Mouse (Mus musculus): ENCODE results near the gene Arf3. TPM values are rescaled to one million over a fixed set of nuclear protein-coding genes. Genes with fewer than 3 reads are reported as not detected.

The Arf3 gene
- polyA plus RNA-seq, 1 experiment from 2014 or later, result 41.2 TPM

DNA sequence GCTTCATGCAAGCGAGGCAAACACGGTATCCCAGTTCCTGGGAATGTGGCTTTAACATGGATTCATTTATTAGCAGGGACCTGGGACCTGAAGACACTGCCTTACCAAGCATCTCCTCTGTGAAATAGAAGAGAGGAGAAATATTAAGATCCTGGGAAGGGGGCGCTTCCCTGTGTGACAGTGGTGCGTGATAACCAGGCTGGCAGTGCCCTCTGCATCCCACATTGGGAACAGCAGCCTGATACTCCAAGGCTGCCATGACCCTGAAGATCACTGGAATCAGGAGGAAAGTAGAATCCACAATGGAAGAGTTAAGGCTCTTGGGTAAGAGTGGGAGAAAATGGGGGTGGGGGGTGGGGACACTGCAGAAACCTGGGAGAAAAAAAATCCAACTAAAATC, 24.9 kb upstream of the Arf3 start:
- peaks cover 36% of the 10 kb centered on the region for H3K4me1 ChIP-seq

DNA sequence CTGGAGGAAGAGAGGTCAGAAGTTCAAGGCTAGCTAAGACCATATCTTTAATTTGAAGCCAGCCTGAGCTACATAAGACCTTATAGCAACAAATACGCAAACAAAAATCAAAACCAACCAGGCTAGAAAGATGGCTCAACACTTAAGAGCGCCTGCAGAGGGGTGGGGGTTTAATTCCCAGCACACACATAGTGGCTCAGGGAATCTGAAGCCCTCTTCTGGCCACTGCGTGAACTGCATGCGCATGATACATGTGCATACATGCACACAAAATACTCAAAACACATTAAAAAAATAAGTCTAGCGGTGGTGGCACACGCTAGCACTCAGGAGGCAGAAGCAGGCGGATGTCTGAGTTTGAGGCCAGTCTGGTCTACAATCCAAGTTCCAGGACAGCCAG, 22.7 kb upstream of the Arf3 start:
- H3K36me3 ChIP-seq, result no peaks in the 10 kb centered on the region
- 39% methylated on average over 7 of the region's 7 CpGs for WGBS
- H3K4me1 ChIP-seq, result peaks cover 17% of the 10 kb centered on the region
- no peaks in the 10 kb centered on the region for H3K9me3 ChIP-seq (replicated peaks)
- H3K4me3 ChIP-seq, result no peak overlapping the region
- no peak overlapping the region for H3K27ac ChIP-seq (replicated peaks)
- DNase-seq (ENCODE audit: low spot score), result peak; percentile 42
- H3K27me3 ChIP-seq (ENCODE audit: low read depth, poor library complexity, severe bottlenecking), result peaks cover 95% of the 10 kb centered on the region

More for the DNA sequence above, 24.9 kb upstream of the Arf3 start:
- H3K27ac ChIP-seq (replicated peaks), result no peak overlapping the region
- H3K36me3 ChIP-seq, result no peaks in the 10 kb centered on the region
- no peaks in the 10 kb centered on the region for H3K9me3 ChIP-seq (replicated peaks)
- WGBS, result 47% methylated on average over 4 of the region's 4 CpGs
- H3K4me3 ChIP-seq, result no peak overlapping the region
- peak; percentile 24 for DNase-seq (ENCODE audit: low spot score)
- H3K27me3 ChIP-seq (ENCODE audit: low read depth, poor library complexity, severe bottlenecking), result peaks cover 95% of the 10 kb centered on the region

DNA sequence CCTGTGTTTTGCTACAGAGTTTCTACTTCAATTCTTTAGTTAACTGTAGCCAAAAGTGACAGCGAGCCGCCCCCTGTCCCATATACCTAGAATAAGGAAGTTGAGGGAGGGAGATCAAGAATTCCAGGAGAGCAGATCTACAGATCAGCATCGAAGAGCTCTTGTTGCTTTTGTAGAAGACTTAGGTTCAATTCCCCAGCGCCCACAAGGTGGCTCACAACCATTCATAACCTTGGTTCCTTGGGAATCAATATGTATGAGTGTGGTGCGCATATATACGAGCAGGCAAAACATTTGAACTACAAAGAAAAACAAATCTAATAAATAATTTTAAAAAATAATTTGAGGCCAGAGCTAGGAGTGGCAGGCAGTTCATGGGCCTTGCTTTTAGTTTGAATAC, 18.2 kb upstream of the Arf3 start:
- DNase-seq (ENCODE audit: low spot score), result no peak
- Histone ChIP-seq H3K9me3 (replicated peaks) (no peaks in the 10 kb centered on the region), H3K4me1 (peaks cover 39% of the 10 kb centered on the region), H3K27ac (replicated peaks) (no peak overlapping the region), H3K4me3 (no peak overlapping the region), H3K27me3 (ENCODE audit: low read depth, poor library complexity, severe bottlenecking) (peaks cover 95% of the 10 kb centered on the region), H3K36me3 (no peaks in the 10 kb centered on the region)
- 32% methylated on average over 6 of the region's 6 CpGs for WGBS

GRCm38 (mm10) chr15:98780573-98780972, 17.6 kb upstream of the Arf3 start:
- peak; percentile 36 for DNase-seq (ENCODE audit: low spot score)

GRCm38 (mm10) chr15:98780075-98780474, 17.1 kb upstream of the Arf3 start:
- H3K9me3 ChIP-seq (replicated peaks), result no peaks in the 10 kb centered on the region
- DNase-seq (ENCODE audit: low spot score), result no peak
- WGBS, result 3% methylated on average over 8 of the region's 8 CpGs
- H3K27me3 ChIP-seq (ENCODE audit: low read depth, poor library complexity, severe bottlenecking), result peaks cover 96% of the 10 kb centered on the region
- H3K36me3 ChIP-seq, result no peaks in the 10 kb centered on the region
- H3K4me1 ChIP-seq, result peaks cover 48% of the 10 kb centered on the region
- no peak overlapping the region for H3K4me3 ChIP-seq
- H3K27ac ChIP-seq (replicated peaks), result no peak overlapping the region

More at GRCm38 (mm10) chr15:98780573-98780972, 17.6 kb upstream of the Arf3 start:
- 3% methylated on average over 13 of the region's 13 CpGs for WGBS
- Histone ChIP-seq H3K4me1 (peaks cover 45% of the 10 kb centered on the region), H3K27me3 (ENCODE audit: low read depth, poor library complexity, severe bottlenecking) (peaks cover 96% of the 10 kb centered on the region), H3K4me3 (no peak overlapping the region), H3K36me3 (no peaks in the 10 kb centered on the region), H3K9me3 (replicated peaks) (no peaks in the 10 kb centered on the region), H3K27ac (replicated peaks) (no peak overlapping the region)

DNA sequence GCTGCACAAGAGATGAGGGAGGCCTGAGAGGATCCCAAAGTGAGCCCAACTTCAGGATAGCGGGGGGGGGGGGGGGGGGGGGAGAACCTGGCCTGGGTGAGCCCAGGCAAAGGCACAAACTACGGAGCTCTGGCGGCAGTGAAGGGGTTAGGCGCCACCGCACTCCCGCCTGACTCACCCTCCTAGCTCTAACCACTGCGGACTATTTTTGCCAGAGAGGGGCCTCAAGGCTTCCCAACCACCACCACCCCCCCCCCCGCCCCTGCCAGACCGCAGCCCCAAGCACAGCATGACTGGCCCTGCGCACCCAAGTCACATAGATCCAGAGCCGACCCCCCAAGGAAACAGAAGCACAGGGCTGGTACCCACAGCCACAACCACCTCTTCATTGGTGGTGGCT, 15.8 kb upstream of the Arf3 start:
- 3% methylated on average over 10 of the region's 11 CpGs for WGBS
- peak; percentile 21 for DNase-seq (ENCODE audit: low spot score)
- peaks cover 51% of the 10 kb centered on the region for H3K4me1 ChIP-seq
- H3K27ac ChIP-seq (replicated peaks), result no peak overlapping the region
- 0 out of 2 replicates have a peak overlapping the region, but pooled peaks have one; percentile 7 for H3K4me3 ChIP-seq
- H3K27me3 ChIP-seq (ENCODE audit: low read depth, poor library complexity, severe bottlenecking), result peaks cover 96% of the 10 kb centered on the region
- H3K36me3 ChIP-seq, result no peaks in the 10 kb centered on the region
- H3K9me3 ChIP-seq (replicated peaks), result no peaks in the 10 kb centered on the region

DNA sequence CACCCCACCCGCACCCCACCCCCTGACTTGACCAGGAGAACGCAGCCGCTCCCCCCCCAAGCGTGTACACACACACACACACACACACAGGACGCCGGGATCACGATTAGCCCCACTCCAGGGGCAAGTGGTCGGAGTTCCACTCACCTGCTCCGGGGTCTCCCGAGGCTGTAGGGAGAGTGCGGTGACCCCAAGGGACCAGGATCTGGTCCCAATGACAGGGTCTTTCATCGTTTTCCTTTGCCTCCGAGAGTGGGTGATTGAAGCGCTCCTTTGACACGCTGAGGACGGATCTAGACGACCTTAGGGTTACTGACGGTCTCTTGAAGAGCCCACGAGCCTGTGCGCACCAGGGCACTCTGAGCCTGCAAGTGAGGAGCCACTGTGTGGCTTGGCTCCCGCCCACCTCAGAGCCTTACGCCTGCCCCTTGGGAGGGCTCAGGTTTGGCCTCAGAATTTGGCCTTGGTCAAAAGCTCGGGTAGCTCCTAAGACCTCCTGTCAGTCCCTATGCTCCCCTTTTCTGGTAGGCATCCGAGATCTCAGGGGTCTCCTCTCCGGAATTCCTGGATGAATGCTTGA, 15.3 kb upstream of the Arf3 start:
- Histone ChIP-seq H3K36me3 (no peaks in the 10 kb centered on the region), H3K27ac (replicated peaks) (no peak overlapping the region), H3K27me3 (ENCODE audit: low read depth, poor library complexity, severe bottlenecking) (peaks cover 100% of the 10 kb centered on the region), H3K4me3 (peak overlapping the region; percentile 44), H3K9me3 (replicated peaks) (no peaks in the 10 kb centered on the region), H3K4me1 (peaks cover 51% of the 10 kb centered on the region)
- 1% methylated on average over 25 of the region's 25 CpGs for WGBS
- DNase-seq (ENCODE audit: low spot score), result peak; percentile 38

- no peaks in the 10 kb centered on the region for H3K36me3 ChIP-seq
- peaks cover 100% of the 10 kb centered on the region for H3K27me3 ChIP-seq (ENCODE audit: low read depth, poor library complexity, severe bottlenecking)
- WGBS, result under 1% methylated on average over 29 of the region's 33 CpGs
- no peaks in the 10 kb centered on the region for H3K9me3 ChIP-seq (replicated peaks)
- H3K4me1 ChIP-seq, result peaks cover 54% of the 10 kb centered on the region
- H3K4me3 ChIP-seq, result peak within 1 kb of the TSS; percentile 44
- peak; percentile 52 for DNase-seq (ENCODE audit: low spot score)
- H3K27ac ChIP-seq (replicated peaks), result no peak within 1 kb of the TSS
Measured at GRCm38 (mm10) chr15:98777762-98778161, 14.7 kb upstream of the Arf3 start, which contains the start of gene Wnt10b. TSS of gene Wnt10b (minus strand) at chr15:98778150.

DNA sequence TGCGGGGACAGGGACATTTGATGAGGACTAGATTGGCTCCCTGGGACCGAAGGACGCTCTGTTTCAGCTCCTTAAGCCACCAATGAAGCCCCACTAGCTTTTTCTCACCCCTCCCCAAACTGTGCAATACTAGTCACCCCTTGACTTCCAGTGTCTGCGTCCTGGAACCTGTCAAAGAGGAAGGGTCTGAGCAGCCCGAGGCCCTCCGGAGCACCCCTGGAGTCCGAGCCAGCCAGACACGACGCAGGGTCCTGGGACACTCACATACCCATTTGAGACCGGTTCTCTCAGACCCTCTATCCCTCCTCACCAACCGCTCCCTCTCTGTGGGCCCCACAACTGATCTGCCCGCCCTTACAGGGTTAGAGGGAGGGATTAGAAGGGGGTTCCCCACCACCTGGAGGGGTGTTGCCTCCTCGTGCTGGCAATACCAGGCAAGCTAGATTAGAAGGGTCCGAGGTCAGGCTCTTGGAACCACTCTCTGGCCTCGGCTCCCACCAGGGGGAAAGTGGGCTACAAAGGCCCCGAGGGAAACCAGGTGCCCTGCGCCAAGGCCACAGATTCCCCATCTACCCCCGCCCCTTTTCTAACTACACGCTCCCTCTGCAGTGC, 14.1 kb upstream of the Arf3 start:
- Histone ChIP-seq H3K9me3 (replicated peaks) (no peaks in the 10 kb centered on the region), H3K27me3 (ENCODE audit: low read depth, poor library complexity, severe bottlenecking) (peaks cover 100% of the 10 kb centered on the region), H3K4me1 (peaks cover 61% of the 10 kb centered on the region), H3K4me3 (peak overlapping the region; percentile 44), H3K36me3 (no peaks in the 10 kb centered on the region), H3K27ac (replicated peaks) (no peak overlapping the region)
- DNase-seq (ENCODE audit: low spot score), result peak; percentile 55
- 1% methylated on average over 19 of the region's 19 CpGs for WGBS

- Histone ChIP-seq H3K9me3 (replicated peaks) (no peaks in the 10 kb centered on the region), H3K36me3 (no peaks in the 10 kb centered on the region), H3K27me3 (ENCODE audit: low read depth, poor library complexity, severe bottlenecking) (peaks cover 100% of the 10 kb centered on the region), H3K4me3 (peak overlapping the region; percentile 44), H3K4me1 (peaks cover 64% of the 10 kb centered on the region), H3K27ac (replicated peaks) (peak overlapping the region; percentile 65)
- peak; percentile 70 for DNase-seq (ENCODE audit: low spot score)
- under 1% methylated on average over 62 of the region's 62 CpGs for WGBS
Measured at GRCm38 (mm10) chr15:98776280-98777004, 13.4 kb upstream of the Arf3 start.

- peak overlapping the region; percentile 44; the same call in 1 of the 2 replicates for H3K4me3 ChIP-seq
- H3K27me3 ChIP-seq (ENCODE audit: low read depth, poor library complexity, severe bottlenecking), result peaks cover 100% of the 10 kb centered on the region
- no peaks in the 10 kb centered on the region for H3K36me3 ChIP-seq
- 3% methylated on average over 5 of the region's 5 CpGs for WGBS
- H3K27ac ChIP-seq (replicated peaks), result no peak overlapping the region
- H3K4me1 ChIP-seq, result peaks cover 58% of the 10 kb centered on the region
- peak; percentile 15 for DNase-seq (ENCODE audit: low spot score)
- H3K9me3 ChIP-seq (replicated peaks), result no peaks in the 10 kb centered on the region
Measured at GRCm38 (mm10) chr15:98775533-98775932, 12.5 kb upstream of the Arf3 start.

DNA sequence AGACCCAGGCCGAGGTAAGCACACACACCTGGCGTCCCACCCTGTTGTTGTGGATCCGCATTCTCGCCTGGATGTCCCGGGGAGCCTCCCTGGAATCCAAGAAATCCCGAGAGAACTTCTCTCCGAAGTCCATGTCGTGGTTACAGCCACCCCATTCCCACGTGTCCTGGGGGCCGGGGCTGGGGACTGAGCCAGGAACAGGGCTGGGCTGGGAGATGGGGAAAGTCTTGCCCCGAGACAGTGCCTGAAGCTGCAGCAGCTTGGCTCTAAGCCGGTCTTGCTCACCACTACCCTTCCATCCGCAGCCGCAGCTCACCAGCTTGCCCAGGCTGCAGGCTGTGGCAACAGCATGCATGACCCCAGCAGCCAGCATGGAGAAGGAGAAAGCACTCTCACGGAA, 11.1 kb upstream of the Arf3 start:
- H3K4me1 ChIP-seq, result peaks cover 52% of the 10 kb centered on the region

More for the DNA sequence above, 11.1 kb upstream of the Arf3 start:
- H3K27ac ChIP-seq (replicated peaks), result no peak overlapping the region
- 11% methylated on average over 15 of the region's 15 CpGs for WGBS
- no peaks in the 10 kb centered on the region for H3K9me3 ChIP-seq (replicated peaks)
- peak; percentile 31 for DNase-seq (ENCODE audit: low spot score)
- H3K27me3 ChIP-seq (ENCODE audit: low read depth, poor library complexity, severe bottlenecking), result peaks cover 100% of the 10 kb centered on the region
- H3K36me3 ChIP-seq, result no peaks in the 10 kb centered on the region
- no peak overlapping the region for H3K4me3 ChIP-seq
